Mouse (Mus musculus) forebrain, embryonic 13.5 days (tissue): Measurements from ENCODE around the gene Tdrd9. TPM values are rescaled to one million over a fixed set of nuclear protein-coding genes. Genes with fewer than 3 reads are reported as not detected.
"Not testable (repeated sequence)": the region's sequence is repeated elsewhere in the genome, so short reads cannot be mapped to it uniquely, and the experiment has no call there.

Source experiments
- ATAC-seq: fragments of 200-750 bp; cut with Nextera tagmentation; 2 replicates; pipeline ENCODE4 v1.8.0; 2017
- H3K27ac ChIP-seq: fragments of 300-500 bp; sonication (generic); 2 replicates; pipeline ENCODE4 v1.5.1; 2015; ENCODE audit warnings: inconsistent platforms, mild to moderate bottlenecking, moderate library complexity
- H3K27me3 ChIP-seq: fragments of 300-500 bp; sonication (generic); 2 replicates; pipeline ENCODE4 v1.6.1; 2015; ENCODE audit warnings: mild to moderate bottlenecking, inconsistent platforms
- H3K36me3 ChIP-seq: fragments of 300-500 bp; sonication (generic); 2 replicates; pipeline ENCODE4 v1.6.1; 2015; ENCODE audit warnings: mild to moderate bottlenecking, inconsistent platforms; ENCODE audit not compliant: poor library complexity, severe bottlenecking
- H3K4me1 ChIP-seq: fragments of 300-500 bp; sonication (generic); 2 replicates; pipeline ENCODE4 v1.6.1; 2015; ENCODE audit warnings: inconsistent platforms
- H3K4me2 ChIP-seq: fragments of 300-500 bp; sonication (generic); 2 replicates; pipeline ENCODE4 v1.6.1; 2015; ENCODE audit warnings: inconsistent platforms, mild to moderate bottlenecking, moderate library complexity
- H3K4me3 ChIP-seq: fragments of 300-500 bp; sonication (generic); 2 replicates; pipeline ENCODE4 v1.5.1; 2015; ENCODE audit warnings: mild to moderate bottlenecking, inconsistent platforms
- H3K9ac ChIP-seq: fragments of 300-500 bp; sonication (generic); 2 replicates; pipeline ENCODE4 v1.6.1; 2015; ENCODE audit warnings: mild to moderate bottlenecking, inconsistent platforms
- H3K9me3 ChIP-seq: fragments of 300-500 bp; sonication (generic); replicated peaks from 2 replicates; pipeline ENCODE4 v1.6.1; 2016; ENCODE audit warnings: inconsistent platforms
- WGBS: fragments of 180-500 bp; shearing (Covaris S2); methylation state at CpG from one replicate; pipeline ENCODE4 v1.1.7; 2015; 5-methylcytosine and 5-hydroxymethylcytosine counted together
- polyA plus RNA-seq: library from polyadenylated mRNA; unstranded; fragments of >200 nt; fragmentation: Nextera tagmentation; extraction: Ambion mirVana; gene quantifications from 2 replicates; pipeline ENCODE4 v1.2.1, GENCODE M21; 2015

Tdrd9 gene
- polyA plus RNA-seq, 1 experiment from 2014 or later, result 0.45 TPM

GRCm38 (mm10) chr12:111944065-111944987, 27.0 kb upstream of the Tdrd9 start:
- 77% methylated on average over 16 of the region's 20 CpGs for WGBS

GRCm38 (mm10) chr12:111945115-111945514, 26.2 kb upstream of the Tdrd9 start:
- ATAC-seq, result no peak
- Histone ChIP-seq H3K4me1 (peaks cover 4% of the 10 kb centered on the region; the same call in 1 of the 2 replicates), H3K4me2 (no peak overlapping the region), H3K4me3 (no peak overlapping the region), H3K27ac (no peak overlapping the region), H3K36me3 (no peaks in the 10 kb centered on the region), H3K9ac (no peak overlapping the region), H3K27me3 (no peaks in the 10 kb centered on the region), H3K9me3 (no peaks in the 10 kb centered on the region)
- 70% methylated on average over 8 of the region's 8 CpGs for WGBS

More at GRCm38 (mm10) chr12:111944065-111944987, 27.0 kb upstream of the Tdrd9 start:
- not testable (repeated sequence) for H3K4me3 ChIP-seq, H3K27ac ChIP-seq, H3K9me3 ChIP-seq, ATAC-seq, H3K36me3 ChIP-seq, H3K4me2 ChIP-seq, H3K9ac ChIP-seq, H3K27me3 ChIP-seq, H3K4me1 ChIP-seq

DNA sequence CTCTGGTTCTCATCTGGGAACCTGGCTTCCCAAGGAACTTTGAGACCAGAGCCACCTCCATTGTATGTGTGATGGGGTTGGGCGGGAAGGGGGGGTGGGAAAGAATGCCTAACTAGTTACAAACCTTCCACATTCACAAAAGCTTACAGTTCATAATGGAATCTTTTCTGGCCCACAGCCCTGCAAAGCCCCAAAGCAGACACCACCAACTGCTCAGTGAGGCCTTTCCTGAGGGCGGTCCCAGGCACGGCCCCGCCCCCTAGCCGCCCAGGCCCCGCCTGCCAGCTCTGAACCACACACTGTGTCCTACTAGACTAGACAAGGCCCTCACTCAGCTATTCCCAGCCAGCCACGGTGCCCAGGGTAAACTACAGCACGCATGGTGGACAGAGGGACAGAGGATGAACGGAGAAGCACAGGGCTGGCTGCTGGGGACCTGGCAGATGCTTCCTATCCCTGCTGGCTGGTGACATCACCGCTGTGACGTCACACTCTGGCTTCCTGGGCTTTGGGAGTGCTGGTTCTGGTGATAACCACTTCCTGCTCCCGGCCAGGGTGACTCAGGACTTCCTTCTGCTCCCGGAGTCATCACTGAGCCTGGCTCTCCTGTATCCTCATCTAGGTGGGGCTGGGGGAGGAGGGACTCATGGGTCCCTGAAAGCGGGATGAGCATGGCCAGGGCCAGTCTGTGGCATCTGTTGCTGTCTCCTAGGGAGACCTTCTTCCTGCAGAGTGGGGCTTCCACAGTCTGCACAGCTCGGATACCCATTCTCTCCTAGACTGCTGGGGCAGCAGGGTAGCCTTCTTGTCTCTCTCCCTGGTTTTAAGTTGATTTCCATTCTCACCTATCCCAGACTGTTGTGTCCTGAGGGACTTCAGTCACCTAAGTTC, 25.3 kb upstream of the Tdrd9 start:
- H3K4me2 ChIP-seq, H3K27me3 ChIP-seq, H3K9ac ChIP-seq, H3K4me3 ChIP-seq, H3K27ac ChIP-seq, H3K9me3 ChIP-seq, H3K4me1 ChIP-seq, H3K36me3 ChIP-seq, ATAC-seq: not testable (repeated sequence)
- 63% methylated on average over 11 of the region's 15 CpGs for WGBS

DNA sequence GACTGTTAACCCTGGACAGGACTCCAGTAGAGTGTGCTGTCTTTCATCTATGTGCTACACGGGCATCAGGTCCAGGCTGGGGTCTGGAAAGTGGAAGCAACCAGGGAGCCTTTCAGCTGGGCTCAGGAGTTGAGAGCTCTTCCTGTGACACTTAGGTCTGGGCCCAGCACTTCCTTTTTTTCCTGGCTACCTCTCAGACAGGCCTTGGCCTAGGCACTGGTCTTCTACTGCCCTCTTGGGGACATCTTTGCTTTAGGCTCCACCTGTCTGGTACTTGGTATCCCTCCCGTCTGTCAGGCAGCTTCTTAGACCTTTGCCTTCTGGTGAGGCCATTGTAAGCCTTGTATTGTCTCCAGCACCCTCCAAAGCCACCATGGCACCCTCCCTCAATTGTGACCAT, 24.6 kb upstream of the Tdrd9 start:
- Histone ChIP-seq H3K27ac (no peak overlapping the region), H3K9ac (no peak overlapping the region), H3K4me2 (no peak overlapping the region), H3K4me1 (peaks cover 4% of the 10 kb centered on the region; the same call in 1 of the 2 replicates), H3K27me3 (no peaks in the 10 kb centered on the region), H3K4me3 (no peak overlapping the region), H3K36me3 (no peaks in the 10 kb centered on the region), H3K9me3 (no peaks in the 10 kb centered on the region)
- WGBS, result 51% methylated on average over 2 of the region's 2 CpGs
- ATAC-seq, result no peak

- H3K9ac ChIP-seq, result no peak overlapping the region
- no peak overlapping the region for H3K4me3 ChIP-seq
- no peak overlapping the region for H3K4me2 ChIP-seq
- no peaks in the 10 kb centered on the region for H3K4me1 ChIP-seq
- no peaks in the 10 kb centered on the region for H3K9me3 ChIP-seq
- no peak overlapping the region for H3K27ac ChIP-seq
- no peaks in the 10 kb centered on the region for H3K27me3 ChIP-seq
- ATAC-seq, result no peak
- no peaks in the 10 kb centered on the region for H3K36me3 ChIP-seq
- WGBS, result 85% methylated on average over 5 of the region's 5 CpGs
Measured at GRCm38 (mm10) chr12:111950486-111950885, 20.9 kb upstream of the Tdrd9 start.

DNA sequence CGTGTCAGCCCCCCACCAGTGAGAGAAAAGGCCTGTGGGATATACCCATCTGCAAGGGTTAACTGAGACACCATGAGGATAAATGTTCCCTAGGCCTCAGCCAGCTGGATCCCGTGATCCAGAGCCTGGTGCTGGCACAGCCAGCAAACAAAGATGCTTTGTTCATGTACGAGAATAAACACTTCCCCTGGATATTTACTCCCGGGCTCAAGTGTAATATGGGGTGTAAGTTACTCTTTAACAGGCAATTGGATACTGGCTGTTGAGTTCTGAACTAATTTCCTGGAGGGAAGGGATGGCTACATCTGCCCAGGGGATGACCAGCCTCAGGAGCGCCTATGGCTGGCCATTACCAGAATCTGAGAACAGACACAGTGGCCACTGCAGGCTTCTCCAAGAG, 19.7 kb upstream of the Tdrd9 start:
- Histone ChIP-seq H3K4me3 (no peak overlapping the region), H3K4me2 (no peak overlapping the region), H3K4me1 (no peaks in the 10 kb centered on the region), H3K9ac (no peak overlapping the region), H3K27ac (no peak overlapping the region), H3K36me3 (no peaks in the 10 kb centered on the region), H3K9me3 (no peaks in the 10 kb centered on the region), H3K27me3 (no peaks in the 10 kb centered on the region)
- ATAC-seq, result no peak
- 41% methylated on average over 5 of the region's 5 CpGs for WGBS

GRCm38 (mm10) chr12:111956173-111956572, 15.2 kb upstream of the Tdrd9 start:
- no peak overlapping the region for H3K27ac ChIP-seq
- no peaks in the 10 kb centered on the region for H3K4me1 ChIP-seq
- no peak overlapping the region for H3K4me2 ChIP-seq
- no peak for ATAC-seq
- no peaks in the 10 kb centered on the region for H3K27me3 ChIP-seq
- H3K36me3 ChIP-seq, result peaks cover 21% of the 10 kb centered on the region
- H3K9ac ChIP-seq, result no peak overlapping the region
- no peaks in the 10 kb centered on the region for H3K9me3 ChIP-seq
- 81% methylated on average over 5 of the region's 5 CpGs for WGBS
- no peak overlapping the region for H3K4me3 ChIP-seq

GRCm38 (mm10) chr12:111958101-111958865, 13.1 kb upstream of the Tdrd9 start:
- Histone ChIP-seq H3K27ac (no peak overlapping the region), H3K9ac (no peak overlapping the region), H3K4me3 (no peak overlapping the region), H3K27me3 (no peaks in the 10 kb centered on the region), H3K4me1 (no peaks in the 10 kb centered on the region), H3K9me3 (no peaks in the 10 kb centered on the region), H3K4me2 (no peak overlapping the region), H3K36me3 (peaks cover 38% of the 10 kb centered on the region)
- WGBS, result 51% methylated on average over 9 of the region's 9 CpGs
- ATAC-seq, result peak; percentile 75

- H3K4me3 ChIP-seq, result no peak overlapping the region
- no peaks in the 10 kb centered on the region for H3K9me3 ChIP-seq
- WGBS, result 79% methylated on average over 5 of the region's 5 CpGs
- H3K9ac ChIP-seq, result no peak overlapping the region
- H3K27ac ChIP-seq, result no peak overlapping the region
- peaks cover 42% of the 10 kb centered on the region for H3K36me3 ChIP-seq
- H3K4me1 ChIP-seq, result peaks cover 18% of the 10 kb centered on the region
- H3K4me2 ChIP-seq, result no peak overlapping the region
- H3K27me3 ChIP-seq, result no peaks in the 10 kb centered on the region
- ATAC-seq, result no peak
Measured at GRCm38 (mm10) chr12:111963339-111963738, 8.0 kb upstream of the Tdrd9 start.

GRCm38 (mm10) chr12:111966683-111967173, 4.6 kb upstream of the Tdrd9 start, which contains the start of gene Atp5mpl:
Gene Atp5mpl (minus strand): TSS chr12:111966977.
- Histone ChIP-seq H3K27ac (no peak within 1 kb of the TSS; the same call in 1 of the 2 replicates), H3K9ac (peak within 1 kb of the TSS; percentile 92), H3K27me3 (no peaks in the 10 kb centered on the region), H3K36me3 (peaks cover 16% of the 10 kb centered on the region), H3K4me2 (peak within 1 kb of the TSS; percentile 96), H3K4me3 (peak within 1 kb of the TSS; percentile 78), H3K9me3 (no peaks in the 10 kb centered on the region), H3K4me1 (peaks cover 18% of the 10 kb centered on the region)
- under 1% methylated on average over 37 of the region's 37 CpGs for WGBS
- ATAC-seq, result peak; percentile 94

GRCm38 (mm10) chr12:111970085-111970484, 1.3 kb upstream of the Tdrd9 start:
- Histone ChIP-seq H3K27me3 (no peaks in the 10 kb centered on the region), H3K9me3 (no peaks in the 10 kb centered on the region), H3K4me3 (no peak overlapping the region), H3K4me2 (no peak overlapping the region), H3K9ac (no peak overlapping the region), H3K27ac (no peak overlapping the region), H3K36me3 (no peaks in the 10 kb centered on the region), H3K4me1 (peaks cover 13% of the 10 kb centered on the region)
- WGBS, result 85% methylated on average over 4 of the region's 4 CpGs
- no peak for ATAC-seq
